Mouse (Mus musculus) liver, postnatal 0 days (tissue): ENCODE data around the gene Ankrd2. TPM values are rescaled to one million over a fixed set of nuclear protein-coding genes. Genes with fewer than 3 reads are reported as not detected.
A peak's percentile ranks its signal among the peaks of the same experiment; 100 is the strongest.

Experiments
- ATAC-seq: fragments of 200-750 bp; cut with Nextera tagmentation; 2 replicates; pipeline ENCODE4 v1.8.0; 2017; ENCODE audit warnings: mild to moderate bottlenecking, moderate library complexity
- DNase-seq: peaks from one replicate; pipeline ENCODE4 v3.0.0-alpha.2; 2016
- H3K27ac ChIP-seq: fragments of 300-500 bp; sonication (generic); 2 replicates; pipeline ENCODE4 v1.5.1; 2014; ENCODE audit warnings: antibody characterized with exemption, moderate library complexity, mild to moderate bottlenecking, low read depth
- H3K27me3 ChIP-seq: fragments of 300-500 bp; sonication (generic); 2 replicates; pipeline ENCODE4 v1.6.1; 2014; ENCODE audit warnings: low read length, control low read depth, mixed read lengths; ENCODE audit not compliant: insufficient read depth
- H3K36me3 ChIP-seq: fragments of 300-500 bp; sonication (generic); replicated peaks from 2 replicates; pipeline ENCODE4 v1.6.1; 2014; ENCODE audit warnings: mild to moderate bottlenecking, control low read depth, low read length, moderate library complexity, mixed read lengths; ENCODE audit not compliant: insufficient read depth
- H3K4me1 ChIP-seq: fragments of 300-500 bp; sonication (generic); 2 replicates; pipeline ENCODE4 v1.6.1; 2014; ENCODE audit warnings: antibody characterized with exemption, mild to moderate bottlenecking, control low read depth; ENCODE audit not compliant: insufficient read depth
- H3K4me2 ChIP-seq: fragments of 300-500 bp; sonication (generic); 2 replicates; pipeline ENCODE4 v1.6.1; 2014; ENCODE audit warnings: low read depth, mild to moderate bottlenecking, low read length, moderate library complexity, mixed read lengths
- H3K4me3 ChIP-seq: fragments of 300-500 bp; sonication (generic); 2 replicates; pipeline ENCODE4 v1.5.1; 2014; ENCODE audit warnings: low read depth, low read length
- H3K9ac ChIP-seq: fragments of 300-500 bp; sonication (generic); replicated peaks from 2 replicates; pipeline ENCODE4 v1.6.1; 2014; ENCODE audit warnings: mild to moderate bottlenecking, moderate library complexity
- H3K9me3 ChIP-seq: fragments of 300-500 bp; sonication (generic); 2 replicates; pipeline ENCODE4 v1.6.1; 2016; ENCODE audit warnings: mild to moderate bottlenecking, control low read depth, low read length, mixed read lengths
- CTCF ChIP-seq: sonication (generic); IDR thresholded peaks from 2 replicates; pipeline ENCODE4 v1.5.1; 2016; ENCODE audit warnings: antibody characterized with exemption, low read depth
- EP300 ChIP-seq: IDR thresholded peaks from 2 replicates; pipeline ENCODE4 v1.6.1; 2016; ENCODE audit warnings: antibody characterized with exemption, low read depth, mild to moderate bottlenecking
- WGBS: fragments of 180-500 bp; shearing (Covaris S2); extraction: QIAGEN DNeasy Blood & Tissue Kit; methylation state at CpG from one replicate; pipeline ENCODE4 v1.1.7; 2014; ENCODE audit not compliant: insufficient replicate concordance; 5-methylcytosine and 5-hydroxymethylcytosine counted together
- polyA plus RNA-seq: library from polyadenylated mRNA; unstranded; fragments of >200 nt; fragmentation: Nextera tagmentation; extraction: Ambion mirVana; gene quantifications from 2 replicates; pipeline ENCODE4 v1.2.1, GENCODE M21; 2015

The Ankrd2 gene
- polyA plus RNA-seq, 1 experiment from 2014 or later = 0.22 TPM

- Histone ChIP-seq H3K4me3 (peak within 1 kb of the TSS; percentile 79), H3K27ac (peak within 1 kb of the TSS; percentile 99), H3K27me3 (no peaks in the 10 kb centered on the region), H3K4me2 (peak within 1 kb of the TSS; percentile 79), H3K4me1 (peaks cover 22% of the 10 kb centered on the region), H3K9ac (peak within 1 kb of the TSS; percentile 86), H3K9me3 (no peaks in the 10 kb centered on the region), H3K36me3 (peaks cover 12% of the 10 kb centered on the region)
- DNase-seq = peak; percentile 99
- WGBS = 1% methylated on average over 55 of the region's 55 CpGs
- TF ChIP-seq CTCF (no peak), EP300 (no peak; the same call in 1 of the 2 replicates)
- ATAC-seq = peak; percentile 96
Observed at GRCm38 (mm10) chr19:42089748-42090595, 54.2 kb downstream of the Ankrd2 start, which contains the start of gene Pi4k2a. Gene Pi4k2a, plus strand, starts transcription at chr19:42090470.

- peaks cover 12% of the 10 kb centered on the region for H3K36me3 ChIP-seq
- H3K9ac ChIP-seq = peak overlapping the region; percentile 86
- under 1% methylated on average over 51 of the region's 52 CpGs for WGBS
- ATAC-seq (peak; percentile 35), DNase-seq (peak; percentile 69)
- H3K4me1 ChIP-seq = peaks cover 20% of the 10 kb centered on the region
- peak overlapping the region; percentile 99 for H3K27ac ChIP-seq
- no peaks in the 10 kb centered on the region for H3K27me3 ChIP-seq
- peak overlapping the region; percentile 79 for H3K4me2 ChIP-seq
- H3K4me3 ChIP-seq = peak overlapping the region; percentile 79
- H3K9me3 ChIP-seq = no peaks in the 10 kb centered on the region
- TF ChIP-seq EP300 (no peak), CTCF (no peak)
Observed at GRCm38 (mm10) chr19:42090637-42091141, 54.9 kb downstream of the Ankrd2 start.

Other genes with a start within 250 kb of the Ankrd2 start
- gene Arhgap19, start 234.0 kb upstream of the Ankrd2 start, polyA plus RNA-seq = 10.5 and 12.9 TPM in 2 replicates
- 7.8 and 8.1 TPM in 2 replicates for gene Frat1, start 206.0 kb upstream of the Ankrd2 start, polyA plus RNA-seq
- 3.3 and 3.7 TPM in 2 replicates for gene Frat2, start 187.9 kb upstream of the Ankrd2 start, polyA plus RNA-seq
- gene Rrp12, start 139.8 kb upstream of the Ankrd2 start, polyA plus RNA-seq = 4.1 and 4.3 TPM in 2 replicates
- gene Pgam1, start 124.1 kb upstream of the Ankrd2 start, polyA plus RNA-seq = 153 and 183 TPM in 2 replicates
- gene Exosc1, start 102.6 kb upstream of the Ankrd2 start, polyA plus RNA-seq = 31.3 and 34.5 TPM in 2 replicates
- 22.6 and 24.9 TPM in 2 replicates for gene Zdhhc16, start 102.5 kb upstream of the Ankrd2 start, polyA plus RNA-seq
- 7.3 and 9.2 TPM in 2 replicates for gene Mms19, start 54.8 kb upstream of the Ankrd2 start, polyA plus RNA-seq
- 6.9 and 9.0 TPM in 2 replicates for gene Ubtd1, start 54.2 kb upstream of the Ankrd2 start, polyA plus RNA-seq
- gene Hoga1, start 9.6 kb downstream of the Ankrd2 start, polyA plus RNA-seq = 183 and 190 TPM in 2 replicates
- gene 4933411K16Rik, start 16.2 kb downstream of the Ankrd2 start, polyA plus RNA-seq = 0.18 and 0.40 TPM in 2 replicates
- gene Morn4, start 50.4 kb downstream of the Ankrd2 start, polyA plus RNA-seq = 0.54 and 0.63 TPM in 2 replicates
- 16.1 and 18.3 TPM in 2 replicates for gene Pi4k2a, start 54.5 kb downstream of the Ankrd2 start, polyA plus RNA-seq
- 50.0 and 58.5 TPM in 2 replicates for gene Avpi1, start 93.1 kb downstream of the Ankrd2 start, polyA plus RNA-seq
- 4.7 and 6.6 TPM in 2 replicates for gene Marveld1, start 111.4 kb downstream of the Ankrd2 start, polyA plus RNA-seq
- 8.0 and 8.5 TPM in 2 replicates for gene Zfyve27, start 128.0 kb downstream of the Ankrd2 start, polyA plus RNA-seq
- not detected in 2 replicates for gene Sfrp5, start 166.3 kb downstream of the Ankrd2 start, polyA plus RNA-seq
- gene Golga7b, start 211.6 kb downstream of the Ankrd2 start, polyA plus RNA-seq = not detected in 2 replicates